Comparison of ENCODE assay signal across 8 mouse cellular contexts in genomic region chr15:82938155-82938569, GRCm38 (mm10). TPM values are rescaled to one million over a fixed set of nuclear protein-coding genes. Genes with fewer than 3 reads are reported as not detected.
DNase-seq lines count a peak whose midpoint lies in the region; ATAC-seq and TF ChIP-seq lines count a peak whose summit lies in the region.

No protein-coding gene starts in this region.

- peak; percentile 59 for ATAC-seq in limb, embryonic 11.5 days (ENCODE audit: insufficient number of reproducible peaks, low FRiP score, low TSS enrichment, low read depth)
- ATAC-seq in neural tube, embryonic 12.5 days (ENCODE audit: low FRiP score, low read depth) = peak; percentile 68

- H3K27me3 ChIP-seq in limb, embryonic 11.5 days (ENCODE audit: control insufficient read depth, insufficient read depth, low read length) = no peaks in the 10 kb centered on the region; the same call in none of the 2 replicates
- peaks cover 20% of the 10 kb centered on the region for H3K27me3 ChIP-seq in neural tube, embryonic 12.5 days (replicated peaks)

- peak overlapping the region; percentile 4 for H3K27ac ChIP-seq in left cerebral cortex, adult 2 months
- H3K27ac ChIP-seq in limb, embryonic 11.5 days (replicated peaks; ENCODE audit: low read depth, low read length) = 0 out of 2 replicates have a peak overlapping the region, but pooled peaks have one; percentile 33
- peak overlapping the region; percentile 67; the same call in 1 of the 2 replicates for H3K27ac ChIP-seq in neural tube, embryonic 12.5 days

- H3K4me1 ChIP-seq in limb, embryonic 11.5 days (ENCODE audit: control insufficient read depth, insufficient read depth, low read length) = peaks cover 43% of the 10 kb centered on the region
- H3K4me1 ChIP-seq in neural tube, embryonic 12.5 days = peaks cover 92% of the 10 kb centered on the region

- peak overlapping the region; percentile 18 for H3K4me2 ChIP-seq in limb, embryonic 11.5 days (ENCODE audit: low read depth, severe bottlenecking)
- peak overlapping the region; percentile 37 for H3K4me2 ChIP-seq in neural tube, embryonic 12.5 days (replicated peaks)

- no peak overlapping the region for H3K4me3 ChIP-seq in left cerebral cortex, adult 2 months
- H3K4me3 ChIP-seq in limb, embryonic 11.5 days (ENCODE audit: low read depth, low read length) = no peak overlapping the region
- no peak overlapping the region for H3K4me3 ChIP-seq in neural tube, embryonic 12.5 days

- intact Hi-C loops in left cerebral cortex, adult 2 months (cut with DNase I) = no loop called here

- DNase-seq in left cerebral cortex, adult 2 months (ENCODE audit: extremely low spot score in 1 of 2, low spot score in 2 of 2) = peak in 1 of 2 experiments; percentile 60
- DNase-seq in left cerebral cortex, adult 8-10 months (ENCODE audit: low spot score in 2 of 2) = no peak
- DNase-seq in embryo, embryonic 11.5 days (ENCODE audit: low read depth, low spot score) = peak; percentile 57
- peak; percentile 77 for DNase-seq in heart, postnatal 4 days
- DNase-seq in limb, embryonic 11.5 days (ENCODE audit: low spot score) = peak; percentile 59
- no peak for DNase-seq in adipocyte (ENCODE audit: low spot score)
- no peak for DNase-seq in frontal cortex, postnatal 25 days (ENCODE audit: low spot score in 2 of 2)

- no peaks in the 10 kb centered on the region for H3K36me3 ChIP-seq in limb, embryonic 11.5 days (ENCODE audit: control insufficient read depth, insufficient read depth, low read length)
- H3K36me3 ChIP-seq in neural tube, embryonic 12.5 days = no peaks in the 10 kb centered on the region

- TF ChIP-seq CTCF in left cerebral cortex, adult 2 months (IDR thresholded peaks at IDR 0.05) = no peak

- H3K9me3 ChIP-seq in limb, embryonic 11.5 days (ENCODE audit: control insufficient read depth, low read length) = no peaks in the 10 kb centered on the region
- no peaks in the 10 kb centered on the region for H3K9me3 ChIP-seq in neural tube, embryonic 12.5 days

- H3K9ac ChIP-seq in limb, embryonic 11.5 days (ENCODE audit: low read length) = no peak overlapping the region
- peak overlapping the region; percentile 3; the same call in 1 of the 2 replicates for H3K9ac ChIP-seq in neural tube, embryonic 12.5 days

- 12% methylated on average over 17 of the region's 17 CpGs for WGBS in limb, embryonic 11.5 days
- WGBS in neural tube, embryonic 12.5 days = 15% methylated on average over 17 of the region's 17 CpGs

RNA-seq across cellular contexts. Expression of gene Tcf20, which starts 49.5 kb away (rescaled TPM):
- total RNA-seq in left cerebral cortex, adult 2 months (2021) = 100 to 1,000 TPM; 231 to 245 TPM
- total RNA-seq in left cerebral cortex, adult 8-10 months (2022) = 100 to 1,000 TPM; 229 to 258 (median 236) TPM
- 10 to 100 TPM; 71.1 to 78.7 TPM for total RNA-seq in heart, postnatal 4 days (2021)
- polyA plus RNA-seq in limb, embryonic 11.5 days (2014; fragmentation: Nextera tagmentation; extraction: Ambion mirVana) = 12.3 and 14.3 TPM in 2 replicates
- 9.8 and 11.8 TPM in 2 replicates for polyA plus RNA-seq in neural tube, embryonic 12.5 days (2016; fragmentation: Nextera tagmentation; extraction: Ambion mirVana)

Comparison
In these comparisons a context has a peak if more than half of its experiments do, and no peak if none do; other contexts are left out.
1. DNase-seq: peak in embryo, embryonic 11.5 days (single experiment), heart, postnatal 4 days (single experiment) and limb, embryonic 11.5 days (single experiment); none in left cerebral cortex, adult 8-10 months (0 of 2), adipocyte (single experiment) and frontal cortex, postnatal 25 days (0 of 2).
2. H3K27ac ChIP-seq: peak in every context shown above with its lines; median percentile 67 in neural tube, embryonic 12.5 days; 33 in limb, embryonic 11.5 days; 4 in left cerebral cortex, adult 2 months.